Mouse (Mus musculus): ENCODE measurements around the gene Dzip1. TPM values are rescaled to one million over a fixed set of nuclear protein-coding genes. Genes with fewer than 3 reads are reported as not detected.

Dzip1 gene
- polyA plus RNA-seq (2021) = 32.3 TPM

DNA sequence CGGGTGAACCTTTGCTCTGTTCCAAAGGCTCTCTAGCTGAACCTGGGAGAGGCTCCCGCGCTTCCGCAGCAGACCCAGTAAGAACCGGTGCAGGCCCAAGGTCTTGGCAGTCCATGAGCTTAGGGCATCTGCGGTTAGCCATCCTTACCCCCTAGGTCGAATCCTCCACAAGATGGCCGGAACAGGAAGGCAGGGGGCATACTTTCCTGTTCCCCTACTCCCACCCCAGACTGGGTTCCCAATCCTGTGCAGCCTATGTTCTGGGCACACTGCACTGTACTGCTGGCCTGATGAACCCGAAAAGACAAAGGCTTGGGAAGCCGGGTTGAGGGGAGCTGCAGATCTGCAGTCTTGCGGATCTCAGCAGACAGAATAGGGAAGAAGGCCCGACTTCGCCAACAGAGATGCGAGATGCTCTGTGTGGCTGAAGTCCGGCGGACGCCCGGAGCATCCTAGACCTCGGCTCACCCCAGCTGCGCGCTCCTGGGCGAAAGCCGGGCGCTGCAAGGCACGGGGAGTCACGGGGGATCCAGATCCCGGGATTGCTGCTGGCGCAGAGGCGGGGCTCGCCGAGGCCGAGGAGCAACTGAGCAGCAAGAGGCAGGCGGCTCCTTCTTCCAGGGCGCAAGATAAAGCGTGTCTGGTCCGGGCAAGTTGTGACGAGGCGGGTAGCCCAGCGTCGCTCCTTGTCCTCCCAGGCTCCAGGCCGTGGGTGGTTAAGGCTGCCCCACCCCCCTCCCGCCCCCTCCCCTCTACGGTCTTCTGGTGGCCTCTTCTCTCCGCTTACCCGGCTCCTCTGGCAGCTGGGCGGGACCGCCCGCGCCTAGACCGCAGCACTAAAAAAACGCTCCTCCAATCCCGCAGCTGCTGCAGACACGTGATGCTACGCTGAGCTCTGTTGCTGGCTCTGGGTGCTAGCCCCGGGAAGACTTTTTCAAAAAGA lies at the start of gene Dzip1:
Dzip1 (minus strand) TSS at position 788 of the 943 bp plus-strand sequence.
- in situ Hi-C loops (cut with MboI; ENCODE audit: low pct_unique_long_range_greater_than_20kb) = no loop called here
- TF ChIP-seq CTCF (IDR thresholded peaks at IDR 0.05) = no peak
- ATAC-seq (peak; percentile 84), DNase-seq (ENCODE audit: low read depth, low spot score) (no peak)
- ChIA-PET CTCF (interaction anchor here (0.8 to 1.4 kb wide), 5 partner anchors 10 to 108 kb away, joined by 3 to 4 read pairs (median 3); no protein-coding TSS in a partner anchor), POLR2A (interaction anchor here (1.1 to 1.2 kb wide), 2 partner anchors 11 to 61 kb away, joined by 3 read pairs; no protein-coding TSS in a partner anchor)
- no peaks in the 10 kb centered on the region for H3K27me3 ChIP-seq

DNA sequence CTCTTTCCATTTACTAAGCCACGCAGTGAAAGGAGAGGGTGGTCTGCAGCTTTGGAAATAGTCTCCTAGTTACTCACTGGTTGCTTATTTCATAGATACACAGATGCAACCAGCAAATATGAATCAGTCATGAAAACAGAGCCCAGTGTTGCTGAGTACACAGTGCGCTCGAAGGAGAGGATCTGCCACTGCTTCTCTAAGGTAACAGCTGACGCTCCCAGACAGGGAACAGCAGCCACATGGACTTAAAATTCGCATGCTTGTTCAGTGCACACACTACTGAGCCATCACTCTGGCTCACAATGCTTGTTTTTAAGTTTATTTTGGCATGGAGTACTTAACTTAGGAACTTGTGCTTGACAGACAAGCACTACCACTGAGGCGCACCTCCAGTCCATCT lies 47.0 kb upstream of the Dzip1 start:
- ChIA-PET POLR2A (no interaction called here), CTCF (interaction anchor here (2.4 to 2.6 kb wide), 2 partner anchors 14 to 15 kb away, joined by 8 to 9 read pairs; no protein-coding TSS in a partner anchor)
- TF ChIP-seq CTCF (IDR thresholded peaks at IDR 0.05) = no peak
- ATAC-seq = no peak
- DNase-seq (ENCODE audit: low read depth, low spot score) = no peak
- H3K27me3 ChIP-seq = no peaks in the 10 kb centered on the region
- in situ Hi-C loops (cut with MboI; ENCODE audit: low pct_unique_long_range_greater_than_20kb) = no loop called here

DNA sequence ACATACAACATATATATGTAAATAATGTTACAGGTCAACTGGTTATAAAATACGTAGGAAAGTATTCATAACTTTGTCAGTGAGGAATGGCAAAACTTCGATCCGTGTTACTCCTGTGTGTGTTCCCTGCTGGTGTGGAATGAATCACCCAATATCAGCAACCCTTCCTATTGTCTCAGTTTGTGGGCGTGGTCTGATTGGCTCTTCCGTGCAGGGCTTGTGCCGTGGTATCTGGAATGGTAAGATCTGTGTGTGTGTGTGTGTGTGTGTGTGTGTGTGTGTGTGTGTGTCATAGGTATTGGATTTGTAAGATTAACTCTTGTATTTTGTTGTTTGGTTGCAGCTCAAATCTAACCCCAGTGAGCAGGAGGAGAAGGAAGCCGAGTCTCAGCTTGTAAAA lies 42.4 kb upstream of the Dzip1 start:
- no peak for TF ChIP-seq CTCF (IDR thresholded peaks at IDR 0.05)
- POLR2A ChIA-PET = interaction anchor here (1.6 kb wide), 1 partner anchor 17 kb away, joined by 3 read pairs; no protein-coding TSS in a partner anchor

DNA sequence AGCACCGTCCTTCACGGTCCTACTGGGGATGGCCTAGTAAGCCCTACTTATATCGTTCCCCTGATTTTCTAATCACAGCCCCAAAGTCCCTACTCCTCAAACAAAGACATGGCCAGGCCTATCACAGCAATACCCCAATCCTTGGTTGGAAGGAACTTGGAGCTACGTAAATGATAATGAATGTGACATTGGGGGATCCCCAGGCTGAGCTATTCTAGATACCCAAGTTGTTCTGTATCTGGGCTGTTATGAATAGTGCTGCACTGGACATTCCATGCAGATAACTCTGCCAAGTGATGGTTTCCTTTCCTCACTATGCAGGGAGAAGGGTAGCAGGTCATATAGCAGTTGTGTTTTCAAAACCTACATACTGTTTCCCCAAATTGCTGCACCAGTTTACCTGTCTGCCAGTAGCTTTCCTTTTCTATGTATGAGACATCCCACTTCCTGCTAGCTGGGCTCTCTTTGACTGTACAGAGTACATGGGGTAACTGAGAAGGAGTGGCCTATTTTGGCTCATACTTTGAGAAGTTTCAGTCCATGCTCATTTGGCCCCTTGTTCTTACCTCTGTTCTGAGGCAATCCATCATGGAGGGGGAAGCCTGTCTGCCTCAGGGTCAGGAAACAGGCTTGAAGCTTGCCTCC lies 40.2 kb upstream of the Dzip1 start:
- ChIA-PET POLR2A (no interaction called here), CTCF (interaction anchor here (1.0 to 1.9 kb wide), 4 partner anchors 10 to 94 kb away, joined by 3 to 4 read pairs (median 4); no protein-coding TSS in a partner anchor)
- TF ChIP-seq CTCF (IDR thresholded peaks at IDR 0.05) = no peak
- no peaks in the 10 kb centered on the region for H3K27me3 ChIP-seq
- in situ Hi-C loops (cut with MboI; ENCODE audit: low pct_unique_long_range_greater_than_20kb) = loop anchor here (5.0 kb wide), 1 partner anchor 53 kb away; no protein-coding TSS in a partner anchor
- ATAC-seq = no peak
- DNase-seq (ENCODE audit: low read depth, low spot score) = no peak

More for the DNA sequence above, 42.4 kb upstream of the Dzip1 start:
- no peaks in the 10 kb centered on the region for H3K27me3 ChIP-seq
- ATAC-seq (no peak), DNase-seq (ENCODE audit: low read depth, low spot score) (no peak)
- CTCF ChIA-PET = interaction anchor here (1.0 to 1.9 kb wide), 2 partner anchors 8 to 19 kb away, joined by 4 to 7 read pairs; no protein-coding TSS in a partner anchor
- in situ Hi-C loops (cut with MboI; ENCODE audit: low pct_unique_long_range_greater_than_20kb) = loop anchor here (5.0 kb wide), 1 partner anchor 55 kb away; no protein-coding TSS in a partner anchor

DNA sequence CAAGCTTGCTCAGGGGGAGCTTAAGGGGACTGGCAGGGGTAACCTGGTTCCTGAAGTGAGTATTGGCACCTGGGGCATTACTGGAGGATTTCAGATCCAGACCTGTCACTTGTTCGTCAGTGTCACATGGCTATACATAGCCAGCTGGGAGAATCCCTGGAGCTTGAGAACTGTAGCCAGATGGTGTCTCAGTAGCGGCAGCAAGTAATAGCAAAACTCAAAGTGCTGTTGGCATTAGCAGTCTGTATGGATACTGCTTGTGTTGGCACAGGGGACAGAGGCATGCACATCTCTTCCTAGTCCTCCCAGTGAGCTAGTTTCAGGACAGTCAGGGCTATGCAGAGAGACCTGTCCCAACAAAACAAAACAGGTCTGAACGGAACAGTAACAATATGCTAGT lies 32.8 kb upstream of the Dzip1 start:
- no peak for ATAC-seq
- CTCF ChIA-PET = interaction anchor here (0.9 to 1.7 kb wide), 2 partner anchors 13 to 138 kb away, joined by 3 to 9 read pairs; no protein-coding TSS in a partner anchor
- no peak for DNase-seq (ENCODE audit: low read depth, low spot score)

DNA sequence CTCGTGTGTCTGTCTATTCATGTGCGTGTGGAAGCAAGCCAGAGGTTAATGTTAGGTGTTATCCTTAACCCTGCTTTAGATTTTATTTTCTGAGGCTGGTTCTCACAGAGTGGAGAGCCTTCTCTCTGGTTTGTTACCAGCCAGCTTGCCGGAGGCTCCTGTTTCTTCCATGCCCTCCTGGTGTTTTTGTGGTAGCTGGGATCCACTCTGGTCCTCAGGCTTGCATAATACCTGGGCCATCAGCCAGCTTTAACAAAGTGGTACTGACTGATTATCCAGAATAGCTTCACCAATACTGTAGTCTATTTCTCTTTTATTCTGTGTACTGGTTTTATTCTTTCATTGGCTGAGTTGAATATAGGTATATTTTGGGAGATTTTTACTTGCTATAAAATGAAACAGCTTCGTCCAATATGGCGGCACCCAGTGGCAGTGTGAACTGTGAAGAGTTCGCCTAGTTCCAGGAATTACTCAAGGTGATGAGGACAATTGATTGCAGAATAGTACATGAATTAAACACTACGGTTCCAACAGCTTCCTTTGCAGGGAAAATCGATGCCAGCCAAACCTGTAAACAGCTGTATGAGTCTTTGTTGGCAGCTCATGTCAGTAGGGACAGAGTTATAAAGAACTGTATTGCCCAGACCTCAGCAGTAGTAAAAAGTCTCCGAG lies 26.8 kb upstream of the Dzip1 start:
- no peak for TF ChIP-seq CTCF (IDR thresholded peaks at IDR 0.05)
- ATAC-seq = no peak

More for the DNA sequence above, 32.8 kb upstream of the Dzip1 start:
- no peaks in the 10 kb centered on the region for H3K27me3 ChIP-seq
- in situ Hi-C loops (cut with MboI; ENCODE audit: low pct_unique_long_range_greater_than_20kb) = no loop called here
- no peak for TF ChIP-seq CTCF (IDR thresholded peaks at IDR 0.05)
- POLR2A ChIA-PET = interaction anchor here (0.6 to 0.9 kb wide), 3 partner anchors 9 to 214 kb away, joined by 3 to 5 read pairs (median 3); no protein-coding TSS in a partner anchor

DNA sequence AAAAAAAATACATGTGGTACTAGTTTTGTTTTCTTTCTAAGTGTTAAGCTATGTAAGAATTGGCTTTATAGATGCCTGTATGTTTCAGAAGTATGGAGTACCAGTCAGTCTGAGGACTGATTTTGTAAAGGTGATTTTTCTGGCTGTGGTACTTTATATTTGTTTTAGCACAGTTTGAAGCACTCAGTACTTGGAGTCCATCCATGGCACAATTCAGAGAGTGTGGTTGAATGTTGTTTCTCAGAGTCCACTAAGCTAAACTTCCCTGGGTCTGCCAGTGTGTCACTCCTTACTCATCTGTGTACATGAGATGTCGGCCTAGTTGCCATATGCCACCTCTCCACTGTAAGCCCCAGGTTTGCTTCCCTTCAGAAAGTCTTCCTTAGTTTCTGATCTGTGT lies 23.6 kb upstream of the Dzip1 start:
- ATAC-seq = no peak
- ChIA-PET CTCF (interaction anchor here (1.0 to 1.4 kb wide), 4 partner anchors 21 to 129 kb away, joined by 3 to 6 read pairs (median 4); no protein-coding TSS in a partner anchor), POLR2A (interaction anchor here (0.9 kb wide), 1 partner anchor 9 kb away, joined by 3 read pairs; no protein-coding TSS in a partner anchor)
- no peaks in the 10 kb centered on the region for H3K27me3 ChIP-seq
- DNase-seq (ENCODE audit: low read depth, low spot score) = no peak
- TF ChIP-seq CTCF (IDR thresholded peaks at IDR 0.05) = no peak
- in situ Hi-C loops (cut with MboI; ENCODE audit: low pct_unique_long_range_greater_than_20kb) = no loop called here

More for the DNA sequence above, 26.8 kb upstream of the Dzip1 start:
- in situ Hi-C loops (cut with MboI; ENCODE audit: low pct_unique_long_range_greater_than_20kb) = no loop called here
- no peak for DNase-seq (ENCODE audit: low read depth, low spot score)
- H3K27me3 ChIP-seq = no peaks in the 10 kb centered on the region
- POLR2A ChIA-PET = no interaction called here
- CTCF ChIA-PET = no interaction called here

DNA sequence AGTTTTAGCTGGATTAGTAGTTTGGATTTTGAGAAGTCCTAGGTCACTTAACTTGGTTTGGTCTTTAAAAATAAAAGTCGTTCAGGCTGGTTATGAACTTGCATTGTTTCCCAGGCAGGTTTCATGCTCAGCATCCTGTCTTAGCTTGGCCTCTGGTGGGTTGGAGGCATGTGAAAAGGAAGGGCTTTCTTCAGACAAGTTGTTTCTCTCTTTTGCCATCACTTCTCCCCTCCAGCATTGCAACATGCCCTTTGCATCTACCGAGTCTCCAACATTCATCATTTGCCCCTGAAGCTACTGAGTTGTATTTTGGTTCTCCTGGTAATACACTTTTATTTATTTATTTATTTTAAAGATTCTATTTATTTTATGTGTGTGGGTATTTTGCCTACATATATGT lies 19.4 kb upstream of the Dzip1 start:
- ChIA-PET POLR2A (no interaction called here), CTCF (no interaction called here)
- in situ Hi-C loops (cut with MboI; ENCODE audit: low pct_unique_long_range_greater_than_20kb) = no loop called here
- ATAC-seq (no peak), DNase-seq (ENCODE audit: low read depth, low spot score) (no peak)
- H3K27me3 ChIP-seq = no peaks in the 10 kb centered on the region
- no peak for TF ChIP-seq CTCF (IDR thresholded peaks at IDR 0.05)

DNA sequence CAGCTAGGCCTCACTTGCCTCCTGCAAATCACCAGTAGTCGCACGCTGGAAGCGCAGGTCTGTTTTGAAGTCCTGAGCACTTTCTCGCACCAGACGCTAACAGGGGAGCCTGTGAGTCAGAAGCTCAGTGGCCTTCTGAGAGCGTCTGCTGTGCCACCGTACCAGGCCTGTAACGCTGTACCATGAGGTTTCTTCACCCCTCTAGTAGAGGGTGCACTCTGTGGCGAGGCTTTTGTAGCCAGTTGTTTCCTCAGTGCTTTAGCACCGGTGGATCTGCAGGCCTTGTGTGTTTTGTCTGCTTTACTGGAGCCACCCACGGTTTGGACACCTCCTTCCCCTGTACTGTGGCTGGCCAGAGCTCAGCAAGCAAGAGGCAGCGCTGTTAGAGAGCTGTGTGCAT lies 16.8 kb upstream of the Dzip1 start:
- in situ Hi-C loops (cut with MboI; ENCODE audit: low pct_unique_long_range_greater_than_20kb) = no loop called here
- no peak for ATAC-seq
- CTCF ChIA-PET = no interaction called here
- DNase-seq (ENCODE audit: low read depth, low spot score) = no peak
- no peaks in the 10 kb centered on the region for H3K27me3 ChIP-seq
- TF ChIP-seq CTCF (IDR thresholded peaks at IDR 0.05) = no peak
- POLR2A ChIA-PET = no interaction called here

All from Patski (cell line).